Mouse (Mus musculus) heart, postnatal 0 days (tissue): ENCODE results near the gene D10Jhu81e. TPM values are rescaled to one million over a fixed set of nuclear protein-coding genes. Genes with fewer than 3 reads are reported as not detected.

Source experiments
- ATAC-seq: fragments of 200-750 bp; cut with Nextera tagmentation; 2 replicates; pipeline ENCODE4 v1.8.0; 2017; ENCODE audit warnings: low read depth, moderate number of reproducible peaks, moderate library complexity; ENCODE audit not compliant: insufficient read depth
- DNase-seq: peaks from one replicate; pipeline ENCODE4 v3.0.0-alpha.2; 2016; ENCODE audit warnings: low spot score
- H3K27ac ChIP-seq: fragments of 300-500 bp; sonication (generic); 2 replicates; pipeline ENCODE4 v1.5.1; 2014; ENCODE audit warnings: low read depth, mild to moderate bottlenecking
- H3K27me3 ChIP-seq: fragments of 300-500 bp; sonication (generic); 2 replicates; pipeline ENCODE4 v1.6.1; 2014; ENCODE audit warnings: low read length, mixed read lengths; ENCODE audit not compliant: control insufficient read depth, insufficient read depth
- H3K36me3 ChIP-seq: fragments of 300-500 bp; sonication (generic); replicated peaks from 2 replicates; pipeline ENCODE4 v1.6.1; 2014; ENCODE audit warnings: low read length, mixed read lengths; ENCODE audit not compliant: control insufficient read depth, insufficient read depth
- H3K4me1 ChIP-seq: fragments of 300-500 bp; sonication (generic); 2 replicates; pipeline ENCODE4 v1.6.1; 2014; ENCODE audit warnings: antibody characterized with exemption; ENCODE audit not compliant: control insufficient read depth, insufficient read depth
- H3K4me2 ChIP-seq: fragments of 300-500 bp; sonication (generic); 2 replicates; pipeline ENCODE4 v1.6.1; 2014; ENCODE audit warnings: low read depth, mild to moderate bottlenecking, low read length, moderate library complexity
- H3K4me3 ChIP-seq: fragments of 300-500 bp; sonication (generic); 2 replicates; pipeline ENCODE4 v1.5.1; 2014; ENCODE audit warnings: low read depth, low read length
- H3K9ac ChIP-seq: fragments of 300-500 bp; sonication (generic); replicated peaks from 2 replicates; pipeline ENCODE4 v1.6.1; 2014; ENCODE audit warnings: low read depth, low read length, mixed read lengths
- H3K9me3 ChIP-seq: fragments of 300-500 bp; sonication (generic); replicated peaks from 2 replicates; pipeline ENCODE4 v1.6.1; 2016; ENCODE audit warnings: low read length; ENCODE audit not compliant: control insufficient read depth
- CTCF ChIP-seq: IDR thresholded peaks from 2 replicates; pipeline ENCODE4 v1.5.1; 2016; ENCODE audit warnings: antibody characterized with exemption, control low read depth, low read depth
- EP300 ChIP-seq: IDR thresholded peaks from 2 replicates; pipeline ENCODE4 v1.6.1; 2016; ENCODE audit warnings: antibody characterized with exemption, low read depth
- WGBS: fragments of 180-500 bp; shearing (Covaris S2); extraction: QIAGEN DNeasy Blood & Tissue Kit; methylation state at CpG from one replicate; pipeline ENCODE4 v1.1.7; 2014; 5-methylcytosine and 5-hydroxymethylcytosine counted together
- polyA plus RNA-seq: library from polyadenylated mRNA; unstranded; fragments of >200 nt; fragmentation: Nextera tagmentation; extraction: Ambion mirVana; gene quantifications from 2 replicates; pipeline ENCODE4 v1.2.1, GENCODE M21; 2015
- total RNA-seq: library from RNA; depleted of rRNA; stranded (reverse); fragments of >200 nt; gene quantifications from 2 replicates; pipeline ENCODE4 v1.2.3, GENCODE M21; 2014; ENCODE audit warnings: low replicate concordance

D10Jhu81e gene
- total and polyA plus RNA-seq, 2 experiments from 2014 or later, result 87.9 to 442 TPM

DNA sequence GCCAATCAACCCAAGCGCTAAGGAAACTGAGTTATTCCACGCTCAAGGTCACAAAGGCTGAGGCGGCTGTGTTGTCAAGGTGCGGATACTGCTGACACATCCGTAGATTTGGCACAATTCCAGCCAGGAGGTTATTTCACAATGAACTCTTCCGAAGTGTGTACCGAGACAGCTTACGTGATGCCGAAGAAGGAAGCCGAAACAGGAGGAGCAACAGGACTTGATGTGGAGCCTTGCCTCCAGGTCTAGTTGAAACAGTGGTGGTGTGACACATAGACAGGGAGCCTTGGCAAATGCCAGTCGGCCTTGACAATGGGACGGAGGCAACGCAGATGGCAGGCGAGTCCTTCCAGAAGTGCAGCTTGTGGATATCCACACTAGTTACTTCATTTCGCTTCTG is 11.5 kb downstream of the D10Jhu81e start:
- no peak for ATAC-seq
- TF ChIP-seq CTCF (no peak), EP300 (no peak)
- Histone ChIP-seq H3K9ac (no peak overlapping the region), H3K4me2 (no peak overlapping the region), H3K27me3 (no peaks in the 10 kb centered on the region), H3K4me3 (no peak overlapping the region), H3K27ac (no peak overlapping the region), H3K9me3 (no peaks in the 10 kb centered on the region), H3K4me1 (peaks cover 6% of the 10 kb centered on the region; the same call in 1 of the 2 replicates), H3K36me3 (peaks cover 13% of the 10 kb centered on the region; the same call in 1 of the 2 replicates)
- 74% methylated on average over 15 of the region's 15 CpGs for WGBS
- no peak for DNase-seq

GRCm38 (mm10) chr10:78156926-78157325 is 12.7 kb downstream of the D10Jhu81e start:
- TF ChIP-seq CTCF (no peak), EP300 (no peak)
- DNase-seq (no peak), ATAC-seq (no peak)
- Histone ChIP-seq H3K27ac (no peak overlapping the region), H3K36me3 (0 out of 2 replicates have a peak, but pooled peaks cover 5% of the 10 kb centered on the region), H3K27me3 (no peaks in the 10 kb centered on the region), H3K4me1 (peaks cover 6% of the 10 kb centered on the region; the same call in 1 of the 2 replicates), H3K9me3 (no peaks in the 10 kb centered on the region), H3K4me2 (no peak overlapping the region), H3K9ac (no peak overlapping the region), H3K4me3 (no peak overlapping the region)
- 47% methylated on average over 6 of the region's 6 CpGs for WGBS

DNA sequence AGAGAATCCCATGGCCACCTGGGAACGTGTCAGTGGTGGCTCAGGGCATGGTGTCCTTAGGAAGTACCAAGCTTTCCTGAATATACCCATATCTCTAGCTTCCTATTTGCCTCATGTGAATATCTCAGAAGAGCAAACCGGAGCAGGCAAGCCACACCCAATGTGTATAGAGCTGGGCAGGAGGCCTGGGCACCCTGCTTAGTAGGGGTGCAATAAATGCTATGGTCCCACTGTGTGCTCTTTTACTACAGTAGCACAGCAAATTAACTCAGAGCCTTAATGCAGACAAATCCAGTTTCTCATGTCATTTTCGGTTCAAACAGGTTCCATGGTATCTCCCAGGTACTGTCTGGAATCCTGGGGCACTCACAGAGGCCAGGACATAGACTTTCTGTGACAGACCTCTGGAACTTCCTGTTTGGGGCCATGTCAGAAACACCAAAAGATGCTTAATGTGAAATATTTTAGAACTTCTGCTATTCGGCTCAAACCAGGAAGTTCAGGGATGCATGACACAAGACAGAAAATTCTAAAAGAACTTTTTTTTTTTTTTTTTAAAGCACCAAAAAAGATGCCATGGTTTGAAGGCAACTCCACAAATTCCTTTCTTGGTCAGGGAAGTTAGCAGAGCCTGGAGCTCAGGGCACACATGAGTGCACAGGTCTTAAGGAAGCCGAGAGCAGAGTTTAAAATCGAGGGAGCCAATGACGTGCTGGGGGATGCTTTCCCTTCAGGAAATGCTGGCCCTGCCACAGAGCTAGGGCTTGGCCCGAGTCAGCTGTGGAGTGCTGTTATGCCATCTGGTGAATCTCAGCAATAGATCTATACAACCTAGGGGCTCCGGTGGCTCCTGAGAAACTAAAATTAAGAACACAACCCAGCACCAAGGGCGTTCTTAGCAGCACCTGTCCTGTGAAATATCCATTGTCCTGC is 20.5 kb downstream of the D10Jhu81e start:
- H3K9ac ChIP-seq, result no peak overlapping the region
- ATAC-seq (no peak), DNase-seq (no peak)
- no peak overlapping the region for H3K4me2 ChIP-seq
- no peak overlapping the region for H3K27ac ChIP-seq
- no peaks in the 10 kb centered on the region for H3K4me1 ChIP-seq
- H3K9me3 ChIP-seq, result no peaks in the 10 kb centered on the region
- H3K27me3 ChIP-seq, result no peaks in the 10 kb centered on the region
- no peaks in the 10 kb centered on the region for H3K36me3 ChIP-seq
- H3K4me3 ChIP-seq, result no peak overlapping the region
- WGBS, result 60% methylated on average over 10 of the region's 10 CpGs
- TF ChIP-seq EP300, result no peak
- TF ChIP-seq CTCF, result no peak

DNA sequence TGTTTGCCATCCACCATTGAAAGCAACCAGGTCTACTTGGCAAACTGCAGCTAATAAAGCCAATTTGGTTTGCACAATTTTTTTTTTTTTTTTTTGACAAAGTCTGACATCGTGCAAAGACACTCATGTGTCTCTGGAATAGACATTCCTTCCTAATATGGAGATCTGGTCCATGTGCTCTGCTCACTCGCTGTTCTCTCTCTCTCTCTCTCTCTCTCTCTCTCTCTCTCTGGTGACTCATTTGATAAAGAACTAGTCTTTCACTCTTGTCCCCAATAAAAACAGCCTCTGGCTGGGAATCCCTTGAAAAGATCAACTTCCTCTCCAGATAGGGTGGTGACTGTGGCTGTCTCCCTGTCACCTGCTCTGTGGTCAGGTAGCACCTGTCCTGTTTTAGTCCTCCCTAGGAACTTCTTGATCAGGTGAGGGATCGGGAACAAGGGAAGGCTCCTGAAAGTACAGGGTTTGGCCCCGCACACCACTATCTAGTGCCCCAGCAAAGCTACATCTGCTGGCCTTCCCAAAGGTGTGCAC is 21.6 kb downstream of the D10Jhu81e start:
- H3K4me1 ChIP-seq, result no peaks in the 10 kb centered on the region
- no peak overlapping the region for H3K27ac ChIP-seq
- no peak overlapping the region for H3K9ac ChIP-seq
- WGBS, result 49% methylated on average over 4 of the region's 4 CpGs
- ATAC-seq (no peak), DNase-seq (no peak)
- no peak for TF ChIP-seq EP300
- TF ChIP-seq CTCF, result no peak
- H3K9me3 ChIP-seq, result no peaks in the 10 kb centered on the region
- H3K36me3 ChIP-seq, result no peaks in the 10 kb centered on the region
- H3K4me3 ChIP-seq, result no peak overlapping the region
- no peak overlapping the region for H3K4me2 ChIP-seq
- no peaks in the 10 kb centered on the region for H3K27me3 ChIP-seq

DNA sequence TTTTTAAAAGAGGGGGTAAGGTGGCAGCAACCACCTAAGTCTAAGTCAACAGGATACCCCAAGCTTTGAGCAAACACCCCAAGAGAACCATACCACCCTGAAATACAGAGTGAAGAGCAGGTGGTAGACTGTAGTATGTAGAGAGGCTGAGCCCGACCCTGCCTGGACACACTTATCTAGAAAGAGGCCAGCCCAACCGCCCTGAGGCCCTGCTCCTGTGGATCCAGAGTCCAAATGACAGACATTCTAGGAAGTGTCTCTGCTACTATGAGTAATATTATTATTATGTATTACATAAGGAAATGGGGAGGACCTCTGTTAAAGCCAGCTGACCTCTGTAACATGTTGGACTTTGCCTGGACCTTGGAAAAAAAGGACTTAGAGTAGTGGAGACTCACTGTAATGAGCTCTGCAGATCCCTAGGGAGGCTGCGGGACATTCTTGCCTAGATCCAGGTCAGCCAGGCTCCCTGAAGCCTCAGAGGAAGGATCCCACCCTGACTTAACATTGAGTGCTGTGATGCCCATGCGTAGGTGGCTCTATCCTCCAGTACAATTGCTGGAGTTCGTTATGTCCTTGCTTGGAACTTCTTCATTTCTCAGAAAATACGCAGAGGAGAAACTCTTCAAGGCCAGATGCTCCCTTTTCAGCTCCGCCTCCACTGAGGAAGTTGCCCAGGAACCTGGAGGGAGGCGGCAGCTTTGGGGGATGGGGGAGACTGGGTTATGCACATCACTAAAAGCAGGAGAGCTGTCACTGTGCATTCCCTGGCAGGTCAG is 25.7 kb downstream of the D10Jhu81e start:
- DNase-seq (peak; percentile 39), ATAC-seq (peak; percentile 33; the same call in 1 of the 2 replicates)
- no peak overlapping the region for H3K27ac ChIP-seq
- 38% methylated on average over 8 of the region's 8 CpGs for WGBS
- H3K4me1 ChIP-seq, result peaks cover 6% of the 10 kb centered on the region; the same call in 1 of the 2 replicates
- no peaks in the 10 kb centered on the region for H3K9me3 ChIP-seq
- H3K36me3 ChIP-seq, result no peaks in the 10 kb centered on the region
- TF ChIP-seq EP300, result no peak
- no peak for TF ChIP-seq CTCF
- H3K4me2 ChIP-seq, result no peak overlapping the region
- no peak overlapping the region for H3K4me3 ChIP-seq
- no peaks in the 10 kb centered on the region for H3K27me3 ChIP-seq
- H3K9ac ChIP-seq, result no peak overlapping the region
